Mouse (Mus musculus) spleen, postnatal 4 days (tissue): ENCODE measurements around the gene Nomo1.
A peak's percentile ranks its signal among the peaks of the same experiment; 100 is the strongest.

Experiments
- DNase-seq, 2 experiments: peaks; one replicate each; pipeline ENCODE4 v3.0.0; 2022; ENCODE audit warnings: low spot score in 2 of 2

Nomo1 gene

GRCm38 (mm10) chr7:46045882-46046281, 12.4 kb downstream of the Nomo1 start:
- no peak for DNase-seq

GRCm38 (mm10) chr7:46047873-46048562, 14.5 kb downstream of the Nomo1 start:
- DNase-seq = no peak

GRCm38 (mm10) chr7:46049981-46050380, 16.5 kb downstream of the Nomo1 start:
- no peak for DNase-seq

- no peak for DNase-seq
Measured at GRCm38 (mm10) chr7:46052161-46052821, 18.8 kb downstream of the Nomo1 start.

GRCm38 (mm10) chr7:46053566-46053965, 20.1 kb downstream of the Nomo1 start:
- DNase-seq = no peak

- peak; percentile 20 to 69 for DNase-seq
Measured at GRCm38 (mm10) chr7:46058882-46059281, 25.4 kb downstream of the Nomo1 start.

GRCm38 (mm10) chr7:46060688-46061087, 27.2 kb downstream of the Nomo1 start:
- DNase-seq = no peak

GRCm38 (mm10) chr7:46061614-46062013, 28.1 kb downstream of the Nomo1 start:
- no peak for DNase-seq

GRCm38 (mm10) chr7:46063296-46063695, 29.8 kb downstream of the Nomo1 start:
- no peak for DNase-seq

- no peak for DNase-seq
Measured at GRCm38 (mm10) chr7:46068831-46069230, 35.3 kb downstream of the Nomo1 start.

- DNase-seq = no peak
Measured at GRCm38 (mm10) chr7:46076844-46077243, 43.3 kb downstream of the Nomo1 start.

GRCm38 (mm10) chr7:46077675-46078074, 44.2 kb downstream of the Nomo1 start:
- DNase-seq = no peak

- DNase-seq = no peak
Measured at GRCm38 (mm10) chr7:46084024-46084423, 50.5 kb downstream of the Nomo1 start.

- DNase-seq = no peak
Measured at GRCm38 (mm10) chr7:46084839-46085513, 51.5 kb downstream of the Nomo1 start.

GRCm38 (mm10) chr7:46086378-46086777, 52.9 kb downstream of the Nomo1 start:
- no peak for DNase-seq

GRCm38 (mm10) chr7:46088241-46088640, 54.7 kb downstream of the Nomo1 start:
- DNase-seq = no peak

- no peak for DNase-seq
Measured at GRCm38 (mm10) chr7:46092803-46093202, 59.3 kb downstream of the Nomo1 start.

- DNase-seq = peak; percentile 48 to 80
Measured at GRCm38 (mm10) chr7:46096136-46096535, 62.6 kb downstream of the Nomo1 start.

GRCm38 (mm10) chr7:46097319-46097783, 63.9 kb downstream of the Nomo1 start:
- DNase-seq = no peak

GRCm38 (mm10) chr7:46098221-46098918, 64.9 kb downstream of the Nomo1 start:
- DNase-seq = no peak

GRCm38 (mm10) chr7:46098919-46099286, 65.4 kb downstream of the Nomo1 start:
- DNase-seq = no peak

- no peak for DNase-seq
Measured at GRCm38 (mm10) chr7:46099682-46100081, 66.2 kb downstream of the Nomo1 start.
